Mouse (Mus musculus) CH12.LX (cell line): Measurements from ENCODE around the gene Tle6. TPM values are rescaled to one million over a fixed set of nuclear protein-coding genes. Genes with fewer than 3 reads are reported as not detected.

Source experiments
- DNase-seq: peaks from one replicate; pipeline ENCODE4 v3.0.0-alpha.2; 2013; ENCODE audit errors: extremely low read depth
- H3K27ac ChIP-seq: 2 replicates; pipeline ENCODE4 v1.5.1; 2012; ENCODE audit warnings: low read depth, mild to moderate bottlenecking, control low read depth, moderate library complexity; ENCODE audit not compliant: insufficient read depth
- H3K27me3 ChIP-seq: replicated peaks from 2 replicates; pipeline ENCODE3; 2012; ENCODE audit warnings: inconsistent platforms
- H3K36me3 ChIP-seq, 2 experiments: replicated peaks in 1 of 2; 2 replicates each; pipeline versions ENCODE3 to v1.6.1; 2012; ENCODE audit warnings: inconsistent platforms in 1 of 2, low read length in 1 of 2, mild to moderate bottlenecking in 1 of 2, mixed read lengths in 1 of 2, moderate library complexity in 1 of 2; ENCODE audit not compliant: control insufficient read depth in 1 of 2, insufficient read depth in 1 of 2
- H3K4me1 ChIP-seq, 2 experiments: 2 replicates each; pipeline ENCODE4 v1.6.1; 2012; ENCODE audit warnings: inconsistent platforms in 1 of 2, moderate library complexity in 1 of 2; ENCODE audit not compliant: insufficient read depth in 2 of 2, control insufficient read depth in 1 of 2
- H3K4me2 ChIP-seq: 2 replicates; pipeline ENCODE4 v1.6.1; 2012; ENCODE audit warnings: low read depth, mild to moderate bottlenecking, control low read depth; ENCODE audit not compliant: poor library complexity, insufficient read depth, severe bottlenecking
- H3K4me3 ChIP-seq, 3 experiments: fragments of 150-350 bp in 1 of 3; sonication (generic) in 1 of 3; replicated peaks in 1 of 3; 2 replicates each; pipeline versions ENCODE3 to v1.5.1; 2011 to 2012; ENCODE audit warnings: low read depth in 2 of 3, low read length in 2 of 3, mild to moderate bottlenecking in 2 of 3, moderate library complexity in 2 of 3, control low read depth in 1 of 3, improper control_type of control experiment in 1 of 3, inconsistent platforms in 1 of 3, mixed read lengths in 1 of 3; ENCODE audit not compliant: poor library complexity in 1 of 3
- H3K79me2 ChIP-seq: replicated peaks from 2 replicates; pipeline ENCODE4 v1.6.1; 2012; ENCODE audit warnings: mild to moderate bottlenecking, moderate library complexity; ENCODE audit not compliant: control insufficient read depth, poor library complexity, insufficient read depth, severe bottlenecking; ENCODE audit errors: extremely low read depth
- H3K9ac ChIP-seq: 2 replicates; pipeline ENCODE4 v1.6.1; 2012; ENCODE audit warnings: low read depth, mild to moderate bottlenecking, control low read depth, moderate library complexity; ENCODE audit not compliant: insufficient read depth
- H3K9me3 ChIP-seq: replicated peaks from 2 replicates; pipeline ENCODE3; 2012; ENCODE audit warnings: low read length, inconsistent platforms, mixed read lengths
- CHD1 ChIP-seq: IDR thresholded peaks from 2 replicates; pipeline ENCODE4 v1.6.1; 2012; ENCODE audit warnings: low read depth, low read length, improper control_type of control experiment, inconsistent platforms
- ELF1 ChIP-seq: IDR thresholded peaks from 2 replicates; pipeline ENCODE4 v1.6.1; 2014; ENCODE audit warnings: low read depth, mild to moderate bottlenecking, inconsistent platforms, low read length, improper control_type of control experiment
- HCFC1 ChIP-seq: IDR thresholded peaks from 2 replicates; pipeline ENCODE4 v1.6.1; 2012; ENCODE audit warnings: low read depth, mild to moderate bottlenecking, inconsistent platforms, low read length, improper control_type of control experiment
- MXI1 ChIP-seq: IDR thresholded peaks from 2 replicates; pipeline ENCODE4 v1.6.1; 2011; ENCODE audit warnings: mild to moderate bottlenecking, low read depth, low read length, improper control_type of control experiment
- NELFE ChIP-seq: IDR thresholded peaks from 2 replicates; pipeline ENCODE4 v1.6.1; 2011; ENCODE audit warnings: low read depth, low read length, improper control_type of control experiment
- NRF1 ChIP-seq: IDR thresholded peaks from 2 replicates; pipeline ENCODE4 v1.6.1; 2014; ENCODE audit warnings: low read depth, mild to moderate bottlenecking, inconsistent platforms, low read length, improper control_type of control experiment, moderate library complexity
- PAX5 ChIP-seq: IDR thresholded peaks from 2 replicates; pipeline ENCODE4 v1.6.1; 2012; ENCODE audit warnings: low read length, inconsistent platforms, mixed read lengths
- POLR2A ChIP-seq: IDR thresholded peaks from 2 replicates; pipeline ENCODE4 v1.6.1; 2011; ENCODE audit warnings: low read depth, mild to moderate bottlenecking, improper control_type of control experiment, low read length
- RCOR1 ChIP-seq: conservative IDR thresholded peaks from 2 replicates; pipeline ENCODE4 v1.6.1; 2012; ENCODE audit warnings: low read depth, mild to moderate bottlenecking, inconsistent platforms, low read length, improper control_type of control experiment
- SIN3A ChIP-seq: IDR thresholded peaks from 2 replicates; pipeline ENCODE4 v1.6.1; 2012; ENCODE audit warnings: low read length, improper control_type of control experiment, inconsistent platforms
- TCF12 ChIP-seq: IDR thresholded peaks from 2 replicates; pipeline ENCODE4 v1.6.1; 2014; ENCODE audit warnings: low read depth, mild to moderate bottlenecking, inconsistent platforms, low read length, improper control_type of control experiment
- UBTF ChIP-seq: IDR thresholded peaks from 2 replicates; pipeline ENCODE4 v1.6.1; 2012; ENCODE audit warnings: low read depth, mild to moderate bottlenecking, inconsistent platforms, low read length, improper control_type of control experiment, moderate library complexity
- ZMIZ1 ChIP-seq: IDR thresholded peaks from 2 replicates; pipeline ENCODE4 v1.6.1; 2012; ENCODE audit warnings: low read depth, mild to moderate bottlenecking, inconsistent platforms, low read length, improper control_type of control experiment
- dilution Hi-C: fragments of 300-500 bp; cut with MboI; formaldehyde crosslinking; loops from 2 replicates; pipeline ENCODE4 v1.14.3; 2020; ENCODE audit warnings: low sequenced_read_pairs; ENCODE audit not compliant: extremely low pct_unique_long_range_greater_than_20kb, extremely low pct_ligation_motif_present
- in situ Hi-C: fragments of 300-500 bp; cut with MboI; formaldehyde crosslinking; loops from 3 replicates; pipeline ENCODE4 v1.14.3; 2019; ENCODE audit warnings: low sequenced_read_pairs, low pct_ligation_motif_present, low pct_unique_long_range_greater_than_20kb, mixed read lengths
- polyA plus RNA-seq: library from polyadenylated mRNA; unstranded; fragments of >175 nt; gene quantifications from 2 replicates; pipeline ENCODE4 v1.2.1, GENCODE M21; 2012; ENCODE audit warnings: low read depth; ENCODE audit not compliant: insufficient read length
- total RNA-seq, 2 experiments: library from RNA; depleted of rRNA; stranded (reverse); fragments of 300-350 nt in 1 of 2; fragments of >200 nt in 1 of 2; gene quantifications; 2 replicates each; pipeline ENCODE4 v1.2.3; 2012 to 2014

Tle6 gene
- total and polyA plus RNA-seq, 3 experiments = 0.39 to 1.3 (median 1.2) TPM

DNA sequence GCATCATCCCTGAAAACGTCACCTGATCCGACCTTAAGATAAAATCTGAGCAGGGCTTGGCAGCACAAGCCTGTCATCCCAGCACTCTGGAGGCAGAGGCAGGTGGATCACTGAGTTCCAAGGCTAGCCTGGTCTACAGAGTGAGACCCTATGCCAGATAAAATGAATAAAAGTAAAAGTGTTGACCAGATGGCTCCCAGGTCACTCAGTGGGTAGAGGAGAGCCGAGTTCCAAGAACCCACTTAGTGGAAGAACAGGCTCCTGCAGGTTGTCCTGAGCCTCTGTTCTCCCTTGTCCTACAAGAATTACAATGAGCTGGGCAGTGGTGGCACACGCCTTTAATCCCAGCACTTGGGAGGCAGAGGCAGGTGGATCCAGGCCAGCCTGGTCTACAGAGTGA lies 7.7 kb downstream of the Tle6 start:
- no peak overlapping the region for H3K4me3 ChIP-seq
- DNase-seq = no peak
- no peaks in the 10 kb centered on the region for H3K79me2 ChIP-seq
- in situ Hi-C loops = no loop called here
- H3K36me3 ChIP-seq = no peaks in the 10 kb centered on the region
- peaks cover 0 to 6% of the 10 kb centered on the region in 2 experiments; a peak in 3 of 4 replicates for H3K4me1 ChIP-seq
- TF ChIP-seq HCFC1 = no peak
- no peak for TF ChIP-seq ZMIZ1
- no peak for TF ChIP-seq NELFE
- no peak for TF ChIP-seq ELF1
- TF ChIP-seq SIN3A = no peak
- TF ChIP-seq UBTF = no peak
- no peak for TF ChIP-seq CHD1
- TF ChIP-seq NRF1 = no peak
- no peak overlapping the region for H3K4me2 ChIP-seq
- H3K27me3 ChIP-seq = peaks cover 95% of the 10 kb centered on the region
- no peak overlapping the region for H3K9ac ChIP-seq
- H3K9me3 ChIP-seq = no peaks in the 10 kb centered on the region
- dilution Hi-C loops = no loop called here
- H3K27ac ChIP-seq = no peak overlapping the region

DNA sequence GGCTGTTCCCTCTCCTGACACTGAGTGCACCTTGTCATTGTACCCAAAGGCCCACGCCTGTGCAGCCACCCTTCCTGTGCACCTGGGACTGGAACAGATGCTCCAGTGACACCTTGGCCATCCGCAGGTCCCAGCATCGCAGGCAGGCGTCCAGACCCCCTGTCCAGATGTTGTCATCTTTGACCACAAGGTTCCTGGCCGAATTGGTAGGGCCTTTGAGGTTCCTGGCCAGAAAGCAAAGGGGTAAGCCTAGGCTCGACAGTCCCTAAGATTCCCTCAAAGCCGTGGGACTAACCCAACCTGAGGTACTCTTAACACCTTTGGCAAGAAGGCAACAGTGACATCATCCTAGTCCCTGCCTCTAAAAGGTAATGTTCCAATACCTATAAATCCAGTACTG lies 8.2 kb downstream of the Tle6 start:
- no peak for DNase-seq
- H3K27me3 ChIP-seq = peaks cover 95% of the 10 kb centered on the region
- H3K79me2 ChIP-seq = no peaks in the 10 kb centered on the region
- no peak overlapping the region for H3K4me2 ChIP-seq
- peaks cover 0 to 4% of the 10 kb centered on the region in 2 experiments; a peak in 2 of 4 replicates for H3K4me1 ChIP-seq
- no peak overlapping the region for H3K4me3 ChIP-seq
- no peak overlapping the region for H3K9ac ChIP-seq
- dilution Hi-C loops (no loop called here), in situ Hi-C loops (no loop called here)
- TF ChIP-seq ELF1 (no peak), SIN3A (no peak), MXI1 (no peak), POLR2A (no peak), TCF12 (no peak)
- H3K27ac ChIP-seq = no peak overlapping the region
- H3K36me3 ChIP-seq = no peaks in the 10 kb centered on the region
- no peaks in the 10 kb centered on the region for H3K9me3 ChIP-seq

DNA sequence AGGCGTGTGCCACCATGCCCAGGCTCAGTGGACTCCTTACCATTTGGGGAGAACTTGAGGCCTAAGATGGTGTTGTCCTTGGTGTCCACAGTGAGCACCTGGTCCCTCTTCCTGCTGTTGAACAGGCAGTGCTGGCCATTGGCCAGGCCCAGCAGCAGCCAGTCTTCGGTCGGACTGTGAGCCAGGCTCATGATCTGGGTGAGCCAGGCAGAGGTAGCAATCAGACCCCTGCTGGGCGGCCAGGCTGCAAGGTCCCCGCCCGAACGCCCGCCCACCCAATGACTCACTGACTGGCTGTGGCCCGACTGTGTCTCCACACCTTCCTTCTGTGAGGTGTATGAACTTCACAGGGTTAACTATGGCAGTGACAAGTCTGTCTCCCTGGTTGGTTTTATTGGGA lies 9.0 kb downstream of the Tle6 start:
- no peak for DNase-seq
- 0 out of 4 replicates have a peak, but pooled peaks cover 0 to 2% of the 10 kb centered on the region in 2 experiments for H3K4me1 ChIP-seq
- no peaks in the 10 kb centered on the region for H3K9me3 ChIP-seq
- no peak for TF ChIP-seq RCOR1
- TF ChIP-seq PAX5 = no peak
- no peaks in the 10 kb centered on the region for H3K36me3 ChIP-seq
- no peak overlapping the region for H3K9ac ChIP-seq
- H3K79me2 ChIP-seq = no peaks in the 10 kb centered on the region
- peaks cover 97% of the 10 kb centered on the region for H3K27me3 ChIP-seq
- H3K4me3 ChIP-seq = no peak overlapping the region
- in situ Hi-C loops (no loop called here), dilution Hi-C loops (no loop called here)
- no peak overlapping the region for H3K4me2 ChIP-seq
- no peak overlapping the region for H3K27ac ChIP-seq
